Mouse (Mus musculus): ENCODE measurements around the gene Tlk2. TPM values are rescaled to one million over a fixed set of nuclear protein-coding genes. Genes with fewer than 3 reads are reported as not detected.

Gene Tlk2
- polyA plus RNA-seq, 1 experiment, result 5.3 TPM

- Histone ChIP-seq H3K36me3 (ENCODE audit: control insufficient read depth, insufficient read depth, low read length) (peaks cover 31% of the 10 kb centered on the region), H3K4me1 (ENCODE audit: control insufficient read depth, insufficient read depth, insufficient read length, low read length) (no peaks in the 10 kb centered on the region), H3K4me3 (ENCODE audit: low read depth, low read length) (no peak overlapping the region), H3K27ac (ENCODE audit: insufficient read depth, low read depth, low read length) (no peak overlapping the region), H3K27me3 (ENCODE audit: control insufficient read depth, insufficient read depth, low read length) (no peaks in the 10 kb centered on the region)
- TF ChIP-seq CTCF (IDR thresholded peaks at IDR 0.05; ENCODE audit: extremely low read depth, insufficient read length, insufficient replicate concordance, low read depth, low read length) (no peak), POLR2A (IDR thresholded peaks at IDR 0.05; ENCODE audit: low read depth, low read length) (no peak)
- 89% methylated on average over 5 of the region's 5 CpGs for WGBS
These were observed 82.5 kb downstream of the Tlk2 start for GRCm38 (mm10) chr11:105261116-105261515.

- TF ChIP-seq POLR2A (IDR thresholded peaks at IDR 0.05; ENCODE audit: low read depth, low read length), result no peak
- TF ChIP-seq CTCF (IDR thresholded peaks at IDR 0.05; ENCODE audit: extremely low read depth, insufficient read length, insufficient replicate concordance, low read depth, low read length), result no peak
- no peaks in the 10 kb centered on the region for H3K27me3 ChIP-seq (ENCODE audit: control insufficient read depth, insufficient read depth, low read length)
- no peaks in the 10 kb centered on the region for H3K4me1 ChIP-seq (ENCODE audit: control insufficient read depth, insufficient read depth, insufficient read length, low read length)
- H3K36me3 ChIP-seq (ENCODE audit: control insufficient read depth, insufficient read depth, low read length), result peaks cover 33% of the 10 kb centered on the region
- H3K27ac ChIP-seq (ENCODE audit: insufficient read depth, low read depth, low read length), result no peak overlapping the region
- 74% methylated on average over 4 of the region's 4 CpGs for WGBS
- H3K4me3 ChIP-seq (ENCODE audit: low read depth, low read length), result no peak overlapping the region
These were observed 83.2 kb downstream of the Tlk2 start for GRCm38 (mm10) chr11:105261601-105262351.

- TF ChIP-seq CTCF (IDR thresholded peaks at IDR 0.05; ENCODE audit: extremely low read depth, insufficient read length, insufficient replicate concordance, low read depth, low read length), result no peak
- TF ChIP-seq POLR2A (IDR thresholded peaks at IDR 0.05; ENCODE audit: low read depth, low read length), result no peak
- Histone ChIP-seq H3K27ac (ENCODE audit: insufficient read depth, low read depth, low read length) (no peak overlapping the region), H3K4me1 (ENCODE audit: control insufficient read depth, insufficient read depth, insufficient read length, low read length) (no peaks in the 10 kb centered on the region), H3K4me3 (ENCODE audit: low read depth, low read length) (no peak overlapping the region), H3K27me3 (ENCODE audit: control insufficient read depth, insufficient read depth, low read length) (no peaks in the 10 kb centered on the region), H3K36me3 (ENCODE audit: control insufficient read depth, insufficient read depth, low read length) (peaks cover 32% of the 10 kb centered on the region)
These were observed 85.9 kb downstream of the Tlk2 start for GRCm38 (mm10) chr11:105264506-105264905.

GRCm38 (mm10) chr11:105264988-105265387 lies 86.4 kb downstream of the Tlk2 start:
- Histone ChIP-seq H3K4me1 (ENCODE audit: control insufficient read depth, insufficient read depth, insufficient read length, low read length) (no peaks in the 10 kb centered on the region), H3K4me3 (ENCODE audit: low read depth, low read length) (no peak overlapping the region), H3K27ac (ENCODE audit: insufficient read depth, low read depth, low read length) (no peak overlapping the region), H3K27me3 (ENCODE audit: control insufficient read depth, insufficient read depth, low read length) (no peaks in the 10 kb centered on the region), H3K36me3 (ENCODE audit: control insufficient read depth, insufficient read depth, low read length) (peaks cover 29% of the 10 kb centered on the region)
- 84% methylated on average over 3 of the region's 3 CpGs for WGBS
- no peak for TF ChIP-seq POLR2A (IDR thresholded peaks at IDR 0.05; ENCODE audit: low read depth, low read length)

GRCm38 (mm10) chr11:105270155-105270554 lies 91.5 kb downstream of the Tlk2 start:
- Histone ChIP-seq H3K27ac (ENCODE audit: insufficient read depth, low read depth, low read length) (no peak overlapping the region), H3K4me1 (ENCODE audit: control insufficient read depth, insufficient read depth, insufficient read length, low read length) (no peaks in the 10 kb centered on the region), H3K27me3 (ENCODE audit: control insufficient read depth, insufficient read depth, low read length) (no peaks in the 10 kb centered on the region), H3K4me3 (ENCODE audit: low read depth, low read length) (no peak overlapping the region), H3K36me3 (ENCODE audit: control insufficient read depth, insufficient read depth, low read length) (peaks cover 30% of the 10 kb centered on the region)
- TF ChIP-seq POLR2A (IDR thresholded peaks at IDR 0.05; ENCODE audit: low read depth, low read length) (no peak), CTCF (IDR thresholded peaks at IDR 0.05; ENCODE audit: extremely low read depth, insufficient read length, insufficient replicate concordance, low read depth, low read length) (no peak)
- WGBS, result 27% methylated on average over 2 of the region's 2 CpGs

GRCm38 (mm10) chr11:105280456-105280855 lies 101.8 kb downstream of the Tlk2 start:
- 88% methylated on average over 6 of the region's 6 CpGs for WGBS
- H3K36me3 ChIP-seq (ENCODE audit: control insufficient read depth, insufficient read depth, low read length), result peaks cover 47% of the 10 kb centered on the region
- no peak overlapping the region for H3K4me3 ChIP-seq (ENCODE audit: low read depth, low read length)
- no peaks in the 10 kb centered on the region for H3K4me1 ChIP-seq (ENCODE audit: control insufficient read depth, insufficient read depth, insufficient read length, low read length)
- no peak overlapping the region for H3K27ac ChIP-seq (ENCODE audit: insufficient read depth, low read depth, low read length)
- H3K27me3 ChIP-seq (ENCODE audit: control insufficient read depth, insufficient read depth, low read length), result no peaks in the 10 kb centered on the region
- no peak for TF ChIP-seq POLR2A (IDR thresholded peaks at IDR 0.05; ENCODE audit: low read depth, low read length)
- TF ChIP-seq CTCF (IDR thresholded peaks at IDR 0.05; ENCODE audit: extremely low read depth, insufficient read length, insufficient replicate concordance, low read depth, low read length), result no peak

- H3K36me3 ChIP-seq (ENCODE audit: control insufficient read depth, insufficient read depth, low read length), result peaks cover 40% of the 10 kb centered on the region
- WGBS, result 89% methylated on average over 7 of the region's 7 CpGs
- H3K27me3 ChIP-seq (ENCODE audit: control insufficient read depth, insufficient read depth, low read length), result no peaks in the 10 kb centered on the region
- TF ChIP-seq CTCF (IDR thresholded peaks at IDR 0.05; ENCODE audit: extremely low read depth, insufficient read length, insufficient replicate concordance, low read depth, low read length), result no peak
- no peak for TF ChIP-seq POLR2A (IDR thresholded peaks at IDR 0.05; ENCODE audit: low read depth, low read length)
- no peak overlapping the region for H3K4me3 ChIP-seq (ENCODE audit: low read depth, low read length)
- H3K27ac ChIP-seq (ENCODE audit: insufficient read depth, low read depth, low read length), result no peak overlapping the region
- H3K4me1 ChIP-seq (ENCODE audit: control insufficient read depth, insufficient read depth, insufficient read length, low read length), result 0 out of 2 replicates have a peak, but pooled peaks cover 2% of the 10 kb centered on the region
These were observed 102.7 kb downstream of the Tlk2 start for GRCm38 (mm10) chr11:105281291-105281690.
